Mouse (Mus musculus) erythroblast, embryonic 14.5 days (primary cell): ENCODE data around the gene Actbl2.

ENCODE experiments used
- GATA1 ChIP-seq: IDR thresholded peaks from 2 replicates; pipeline ENCODE4 v1.6.1; 2012; ENCODE audit warnings: low read length, inconsistent platforms, mixed read lengths
- TAL1 ChIP-seq: IDR thresholded peaks from 3 replicates; pipeline ENCODE4 v1.6.1; 2012; ENCODE audit warnings: low read length, inconsistent platforms, mixed read lengths

- no peak for TF ChIP-seq TAL1
- TF ChIP-seq GATA1: no peak
Measured at GRCm38 (mm10) chr13:111269789-111270335, 15.0 kb downstream of the Actbl2 start.
